Mouse (Mus musculus) heart, adult 9 months (tissue): Measurements from ENCODE around the gene Fam166b.

Experiments
- DNase-seq, 2 experiments: peaks; one replicate each; pipeline ENCODE4 v3.0.0; 2022; ENCODE audit warnings: low spot score in 2 of 2

The Fam166b gene

GRCm38 (mm10) chr4:43428946-43429345 lies at the start of gene Fam166b:
Gene Fam166b, minus strand, starts transcription at chr4:43429134.
- DNase-seq: peak in 1 of 2 experiments; percentile 44

DNA sequence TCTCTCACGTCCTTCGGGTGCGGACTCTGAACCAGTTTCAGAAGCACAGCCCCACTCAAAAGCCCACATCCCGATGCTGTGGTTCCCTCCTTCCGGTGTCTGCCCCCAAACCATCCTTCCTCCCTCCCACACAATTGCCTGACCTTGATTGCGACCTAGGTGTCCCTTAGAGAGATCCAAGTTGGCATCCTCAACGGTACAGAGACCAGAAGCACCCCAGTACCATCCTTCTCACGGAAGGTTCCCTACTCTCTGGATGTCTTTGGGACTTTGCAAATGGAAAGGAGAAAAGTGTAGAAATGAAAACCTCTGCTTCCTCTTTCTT lies 49.6 kb upstream of the Fam166b start:
- no peak for DNase-seq

DNA sequence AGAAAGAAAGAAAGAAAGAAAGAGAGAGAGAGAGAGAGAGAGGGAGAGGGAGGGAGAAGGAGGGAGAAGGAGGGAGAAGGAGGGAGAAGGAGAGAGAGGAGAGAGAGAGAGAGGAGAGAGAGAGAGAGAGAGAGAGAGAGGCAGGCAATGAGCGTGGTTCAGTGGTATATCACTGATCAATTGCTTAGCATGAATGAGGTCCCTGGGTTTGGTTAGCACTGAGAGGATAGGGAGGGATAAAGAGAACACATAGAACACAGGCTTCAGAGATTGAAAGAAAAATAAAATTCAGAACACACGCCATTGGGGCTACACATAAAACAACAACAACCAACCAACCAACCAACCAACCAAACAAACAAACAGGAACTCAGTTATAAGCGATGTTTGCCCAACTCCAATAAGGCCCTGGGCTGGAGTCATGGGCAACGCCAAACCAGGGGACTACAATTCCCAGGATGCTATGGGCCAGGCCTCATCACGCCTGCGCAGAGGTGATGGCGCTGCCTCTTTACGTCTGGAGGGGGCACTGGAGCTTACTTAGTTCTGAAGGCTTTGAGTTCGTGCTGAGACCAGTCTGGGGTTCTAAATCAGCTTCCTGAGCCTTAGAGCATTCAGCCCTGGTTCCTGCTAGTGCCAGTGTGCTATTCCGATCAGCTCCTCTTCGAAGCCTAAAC lies 49.1 kb upstream of the Fam166b start:
- DNase-seq: peak; percentile 85 to 90

- no peak for DNase-seq
These were observed 47.7 kb upstream of the Fam166b start for GRCm38 (mm10) chr4:43476604-43477003.

DNA sequence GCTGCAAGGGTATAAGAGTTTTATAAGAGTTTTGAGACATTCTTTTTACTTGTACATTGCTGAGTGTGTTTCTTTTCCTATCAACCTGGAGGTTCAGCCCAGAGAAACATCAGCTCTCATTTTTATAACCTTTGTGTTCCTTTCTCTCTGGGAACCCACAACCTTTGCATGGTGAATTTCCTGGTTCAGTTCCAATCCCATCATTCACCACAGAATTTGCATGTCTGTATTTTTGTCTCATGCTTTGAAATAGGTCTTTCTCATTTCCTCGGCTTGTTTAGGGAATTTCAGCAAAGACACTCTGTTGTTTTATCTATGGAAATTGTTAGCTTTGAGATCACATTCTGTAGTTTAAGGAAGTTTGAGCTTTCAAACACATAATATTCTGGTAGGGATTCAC lies 44.7 kb upstream of the Fam166b start:
- DNase-seq: no peak

- DNase-seq: no peak
These were observed 41.4 kb upstream of the Fam166b start for GRCm38 (mm10) chr4:43470301-43470700.

DNA sequence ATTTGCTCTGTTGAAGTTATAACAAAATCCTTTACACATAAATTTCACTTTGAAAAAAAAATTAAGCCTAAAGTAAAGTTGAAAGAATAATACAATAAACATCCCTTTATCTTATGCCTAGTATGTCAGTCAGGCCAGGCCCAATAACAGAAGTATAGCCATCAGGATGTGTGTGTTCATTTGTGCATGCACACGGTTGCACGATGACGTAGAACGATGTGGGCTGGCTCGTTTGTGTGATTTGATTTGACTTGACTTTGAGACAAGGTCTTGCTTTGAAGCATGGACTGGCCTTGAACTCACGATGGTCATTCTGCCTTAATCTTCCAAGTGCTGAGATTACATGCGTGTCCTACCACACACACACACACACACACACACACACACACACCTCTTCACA lies 37.9 kb upstream of the Fam166b start:
- DNase-seq: no peak

- no peak for DNase-seq
These were observed 37.0 kb upstream of the Fam166b start for GRCm38 (mm10) chr4:43465935-43466334.

- DNase-seq: no peak
These were observed 34.2 kb upstream of the Fam166b start for GRCm38 (mm10) chr4:43463102-43463501.

DNA sequence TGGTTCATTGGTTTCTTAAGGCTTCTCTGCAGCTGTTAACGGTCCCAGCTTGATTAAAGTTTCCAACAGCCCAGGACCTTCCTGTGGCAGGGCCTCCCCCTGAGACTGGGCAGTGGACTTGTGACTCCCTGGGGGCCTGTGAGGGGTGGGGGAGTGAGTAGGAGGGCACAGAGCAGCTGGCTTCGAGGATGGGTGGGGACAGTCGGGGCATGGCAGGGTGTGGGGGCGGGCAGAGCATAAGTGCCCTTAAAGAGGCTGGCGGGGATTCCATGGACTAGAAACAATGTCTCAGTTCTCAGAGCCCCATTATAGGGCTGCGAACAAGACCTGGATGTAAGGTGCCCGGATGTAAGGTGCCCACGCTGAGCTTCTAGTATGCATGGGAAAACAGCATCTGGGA lies 28.2 kb upstream of the Fam166b start:
- DNase-seq: no peak

DNA sequence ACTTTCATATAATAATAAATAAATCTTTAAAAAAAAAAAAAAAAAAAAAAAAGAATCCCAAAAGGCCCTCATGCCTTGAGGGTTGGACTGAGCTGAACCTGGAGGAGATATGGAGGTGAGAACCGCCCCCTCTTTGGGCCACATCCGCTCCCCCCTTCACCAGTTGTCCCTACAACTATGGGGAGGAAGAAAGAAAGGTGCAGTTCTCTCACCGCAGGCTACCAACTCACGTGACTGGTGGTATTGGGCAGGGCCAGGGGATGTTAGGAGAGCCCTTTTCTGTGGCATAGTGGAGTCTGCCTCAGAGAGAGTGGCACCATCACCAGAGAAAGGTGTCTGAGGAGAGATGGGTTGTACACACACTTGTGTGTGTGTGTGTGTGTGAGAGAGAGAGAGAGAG lies 27.5 kb upstream of the Fam166b start:
- no peak for DNase-seq

GRCm38 (mm10) chr4:43454041-43454836 lies 25.3 kb upstream of the Fam166b start, which contains the start of gene Cd72:
Gene Cd72, minus strand, starts transcription at chr4:43454628.
- DNase-seq: peak in 1 of 2 experiments; percentile 35

GRCm38 (mm10) chr4:43453413-43453812 lies 24.5 kb upstream of the Fam166b start:
- no peak for DNase-seq

GRCm38 (mm10) chr4:43452315-43452714 lies 23.4 kb upstream of the Fam166b start:
- DNase-seq: no peak

GRCm38 (mm10) chr4:43448554-43448953 lies 19.6 kb upstream of the Fam166b start:
- no peak for DNase-seq

GRCm38 (mm10) chr4:43447251-43447650 lies 18.3 kb upstream of the Fam166b start:
- DNase-seq: no peak

DNA sequence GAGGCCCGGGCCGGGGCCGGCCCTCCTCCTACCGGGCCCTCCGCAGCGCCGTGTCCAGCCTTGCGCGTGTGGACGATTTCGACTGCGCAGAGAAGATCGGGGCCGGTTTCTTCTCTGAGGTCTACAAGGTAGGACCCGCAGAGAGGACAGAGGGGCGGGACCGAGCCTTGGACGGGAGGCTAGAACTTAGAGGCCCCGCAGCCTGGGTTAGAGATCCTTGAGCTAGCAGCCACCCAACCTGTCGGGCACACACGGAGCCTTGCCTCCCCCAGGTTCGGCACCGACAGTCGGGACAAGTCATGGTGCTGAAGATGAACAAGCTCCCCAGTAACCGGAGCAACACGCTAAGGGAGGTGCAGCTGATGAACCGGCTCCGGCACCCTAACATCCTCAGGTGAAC lies 14.6 kb upstream of the Fam166b start:
- no peak for DNase-seq

DNA sequence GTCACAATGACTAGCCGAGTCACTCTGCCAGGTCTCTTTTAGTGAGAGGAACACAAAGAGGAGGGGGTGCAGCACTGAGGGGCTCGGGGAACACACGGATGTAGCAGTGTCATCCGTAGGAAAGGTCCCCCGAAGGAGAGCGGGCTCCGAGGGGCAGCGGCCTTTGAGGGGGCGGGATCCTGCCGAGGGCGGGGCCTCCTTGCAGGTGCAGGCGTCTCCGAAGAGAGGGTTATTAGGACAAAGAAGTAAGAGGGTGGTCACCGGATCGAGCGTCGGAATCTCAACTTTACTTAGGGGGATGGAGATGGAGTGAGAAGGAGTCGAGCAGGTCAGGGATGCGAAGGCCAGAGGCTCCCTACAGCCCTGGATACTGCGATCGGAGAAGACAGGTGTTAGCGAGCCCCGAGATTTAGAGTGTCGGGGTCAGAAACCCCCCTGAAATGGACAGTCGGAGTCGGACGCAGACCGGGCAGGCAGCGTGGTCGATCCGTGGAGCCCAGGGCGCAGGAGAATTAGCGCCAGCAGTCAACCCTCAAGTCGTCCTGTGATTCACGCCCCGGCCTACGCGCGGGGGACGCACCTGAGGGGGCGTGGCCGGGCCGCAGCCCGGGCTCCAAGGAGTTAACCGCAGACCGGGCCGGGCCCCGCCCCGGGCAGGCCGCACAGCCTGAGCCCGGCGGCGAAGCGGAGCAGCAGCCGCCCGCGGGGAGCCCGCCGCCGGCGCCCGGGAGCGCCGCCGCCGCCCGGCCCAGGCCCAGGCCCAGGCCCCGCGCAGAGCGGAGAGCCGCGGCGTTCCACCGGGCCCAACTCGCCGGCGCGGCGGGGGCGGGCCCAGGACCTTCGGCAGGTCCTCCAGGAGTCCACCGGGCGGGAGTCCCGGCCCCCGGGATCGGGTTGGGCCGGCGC lies 13.8 kb upstream of the Fam166b start:
- peak; percentile 63 to 64 for DNase-seq

DNA sequence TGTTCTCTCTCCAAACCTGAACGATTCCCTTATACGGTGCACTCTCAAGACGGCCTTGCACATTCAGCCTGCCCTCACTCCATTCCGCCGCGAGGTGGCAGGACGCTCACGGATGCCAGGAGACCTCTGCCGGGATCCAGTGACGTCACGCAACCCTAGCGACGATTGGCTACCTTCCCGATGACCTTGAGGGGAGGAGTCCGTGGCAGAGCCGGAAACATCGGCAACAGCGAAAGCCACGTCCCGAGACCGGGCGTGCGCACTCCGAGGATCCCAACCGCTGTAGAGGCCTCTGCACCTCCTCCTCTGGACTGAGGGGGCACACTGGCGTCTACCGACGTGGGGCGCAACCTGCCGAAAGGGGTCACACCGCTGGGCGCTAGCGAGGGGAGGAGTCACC lies 13.1 kb upstream of the Fam166b start:
- peak; percentile 99 for DNase-seq

DNA sequence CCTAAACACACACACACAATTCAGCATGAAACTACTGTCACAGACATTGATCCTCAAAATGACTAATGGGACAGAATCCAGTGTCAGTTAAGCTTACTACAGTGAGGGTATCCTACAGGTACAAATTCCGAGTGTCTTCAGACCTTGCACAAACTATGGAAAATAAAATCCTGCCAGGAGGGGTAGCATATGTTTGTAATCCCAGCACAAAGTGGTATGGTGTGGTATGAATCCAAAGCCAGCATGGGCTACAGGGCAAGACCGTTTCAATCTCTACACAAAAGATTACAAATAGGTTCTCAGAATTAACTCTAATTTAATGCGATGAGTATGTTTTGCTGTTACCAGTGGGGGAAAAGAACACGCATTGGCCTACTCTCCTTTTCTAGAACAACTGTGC lies 12.7 kb upstream of the Fam166b start, which contains the start of gene Tesk1:
Tesk1 (plus strand) TSS at position 301 of the 400 bp plus-strand sequence.
- no peak for DNase-seq

GRCm38 (mm10) chr4:43432832-43433231 lies 3.9 kb upstream of the Fam166b start:
- DNase-seq: no peak

- peak; percentile 59 to 84 for DNase-seq
These were observed 2.8 kb upstream of the Fam166b start for GRCm38 (mm10) chr4:43431690-43432089.
